Comparison of ENCODE assay signal across 8 mouse cellular contexts in the genomic region with DNA sequence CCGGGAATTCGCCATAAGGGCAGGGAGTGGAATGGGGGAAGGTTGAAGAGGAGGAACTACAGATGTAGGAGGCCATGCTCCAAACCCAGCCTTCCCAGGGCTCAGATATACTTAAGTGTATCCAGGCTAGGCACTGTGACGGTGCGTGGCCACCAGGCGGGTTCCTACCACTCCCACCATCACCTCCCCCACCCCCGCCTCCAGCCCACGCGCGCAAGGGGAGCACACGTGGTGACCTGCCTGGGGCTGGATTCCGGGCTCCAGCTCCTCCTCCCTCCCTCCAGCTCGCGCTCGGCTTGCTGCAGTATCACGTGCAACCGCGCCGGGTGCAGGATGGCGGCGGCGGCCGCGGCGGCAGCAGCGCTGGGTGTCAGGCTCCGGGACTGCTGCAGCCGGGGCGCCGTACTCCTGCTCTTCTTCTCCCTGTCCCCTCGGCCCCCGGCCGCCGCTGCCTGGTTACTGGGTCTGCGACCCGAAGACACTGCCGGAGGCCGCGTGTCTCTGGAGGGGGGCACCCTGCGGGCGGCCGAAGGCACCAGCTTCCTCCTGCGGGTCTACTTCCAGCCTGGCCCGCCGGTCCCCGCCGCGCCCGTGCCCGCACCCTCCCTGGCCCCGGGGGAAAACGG. TPM values are rescaled to one million over a fixed set of nuclear protein-coding genes. Genes with fewer than 3 reads are reported as not detected.
DNase-seq lines count a peak whose midpoint lies in the region; ATAC-seq and TF ChIP-seq lines count a peak whose summit lies in the region.

A gene (plus strand): TSS at position 325 of the 626 bp plus-strand sequence.

- H3K9ac ChIP-seq in ES-Bruce4 (ENCODE audit: low read depth, poor library complexity, severe bottlenecking), result peak within 1 kb of the TSS; percentile 94
- H3K9ac ChIP-seq in embryonic facial prominence, embryonic 15.5 days, result peak within 1 kb of the TSS; percentile 40
- H3K9ac ChIP-seq in liver, postnatal 0 days (replicated peaks), result 0 out of 2 replicates have a peak within 1 kb of the TSS, but pooled peaks have one; percentile 21

- no peaks in the 10 kb centered on the region for H3K4me1 ChIP-seq in ES-Bruce4 (ENCODE audit: control insufficient read depth, insufficient read depth, low read length)
- H3K4me1 ChIP-seq in bone marrow, adult 2 months (ENCODE audit: control insufficient read depth, insufficient read depth, low read length), result no peaks in the 10 kb centered on the region
- H3K4me1 ChIP-seq in embryonic facial prominence, embryonic 15.5 days, result peaks cover 20% of the 10 kb centered on the region
- peaks cover 6% of the 10 kb centered on the region for H3K4me1 ChIP-seq in liver, postnatal 0 days (ENCODE audit: insufficient read depth)

- DNase-seq in heart, postnatal 14 days, result peak; percentile 23 to 41
- peak; percentile 74 to 78 for DNase-seq in layer of hippocampus, adult 2 months (ENCODE audit: low spot score in 2 of 2)
- peak; percentile 36 for DNase-seq in liver, postnatal 0 days
- peak; percentile 80 for DNase-seq in right cerebral cortex, adult 18-20 months

- H3K27ac ChIP-seq in ES-Bruce4 (ENCODE audit: insufficient read depth, low read length), result no peak within 1 kb of the TSS
- peak within 1 kb of the TSS; percentile 39; the same call in 1 of the 2 replicates for H3K27ac ChIP-seq in bone marrow, adult 2 months (ENCODE audit: control insufficient read depth, insufficient read depth, low read depth, low read length, poor library complexity)
- H3K27ac ChIP-seq in embryonic facial prominence, embryonic 15.5 days (replicated peaks), result peak within 1 kb of the TSS; percentile 60
- H3K27ac ChIP-seq in layer of hippocampus, adult 2 months, result peak within 1 kb of the TSS; percentile 98
- H3K27ac ChIP-seq in liver, postnatal 0 days (ENCODE audit: low read depth), result no peak within 1 kb of the TSS

- peak within 1 kb of the TSS; percentile 100 for H3K4me2 ChIP-seq in embryonic facial prominence, embryonic 15.5 days (replicated peaks)
- H3K4me2 ChIP-seq in liver, postnatal 0 days (ENCODE audit: low read depth, low read length), result peak within 1 kb of the TSS; percentile 83

- intact Hi-C loops in heart, postnatal 14 days (cut with DNase I), result no loop called here

- TF ChIP-seq EP300 in ES-Bruce4 (IDR thresholded peaks at IDR 0.05; ENCODE audit: insufficient read depth, low read depth, low read length), result no peak
- TF ChIP-seq EP300 in liver, postnatal 0 days (IDR thresholded peaks at IDR 0.05; ENCODE audit: low read depth), result no peak

- WGBS in bone marrow, adult 2 months, result 1% methylated on average over 51 of the region's 51 CpGs
- WGBS in embryonic facial prominence, embryonic 15.5 days, result under 1% methylated on average over 25 of the region's 51 CpGs
- under 1% methylated on average over 49 of the region's 51 CpGs for WGBS in liver, postnatal 0 days (ENCODE audit: insufficient replicate concordance)

- peaks cover 4% of the 10 kb centered on the region; the same call in 1 of the 2 replicates for H3K27me3 ChIP-seq in ES-Bruce4 (ENCODE audit: control insufficient read depth, insufficient read depth, low read length, poor library complexity, severe bottlenecking)
- peaks cover 27% of the 10 kb centered on the region for H3K27me3 ChIP-seq in embryonic facial prominence, embryonic 15.5 days
- peaks cover 54% of the 10 kb centered on the region for H3K27me3 ChIP-seq in liver, postnatal 0 days (ENCODE audit: insufficient read depth, low read length)

- no peaks in the 10 kb centered on the region for H3K9me3 ChIP-seq in ES-Bruce4 (replicated peaks; ENCODE audit: control insufficient read depth, insufficient read depth, low read length, poor library complexity, severe bottlenecking)
- H3K9me3 ChIP-seq in embryonic facial prominence, embryonic 15.5 days (replicated peaks), result 0 out of 2 replicates have a peak, but pooled peaks cover 3% of the 10 kb centered on the region
- H3K9me3 ChIP-seq in liver, postnatal 0 days (ENCODE audit: low read length), result no peaks in the 10 kb centered on the region

- peak within 1 kb of the TSS; percentile 80 for H3K4me3 ChIP-seq in ES-Bruce4 (ENCODE audit: low read depth, low read length)
- no peak within 1 kb of the TSS for H3K4me3 ChIP-seq in bone marrow, adult 2 months (replicated peaks; ENCODE audit: control insufficient read depth, low read depth, low read length)
- peak within 1 kb of the TSS; percentile 66 for H3K4me3 ChIP-seq in embryonic facial prominence, embryonic 15.5 days (replicated peaks)
- H3K4me3 ChIP-seq in layer of hippocampus, adult 2 months, result peak within 1 kb of the TSS; percentile 82
- peak within 1 kb of the TSS; percentile 51 for H3K4me3 ChIP-seq in liver, postnatal 0 days (ENCODE audit: low read depth, low read length)

- H3K36me3 ChIP-seq in ES-Bruce4 (ENCODE audit: control insufficient read depth, insufficient read depth, low read length, poor library complexity, severe bottlenecking), result no peaks in the 10 kb centered on the region
- no peaks in the 10 kb centered on the region for H3K36me3 ChIP-seq in embryonic facial prominence, embryonic 15.5 days
- H3K36me3 ChIP-seq in liver, postnatal 0 days (replicated peaks; ENCODE audit: insufficient read depth, low read length), result no peaks in the 10 kb centered on the region

- peak; percentile 88 for ATAC-seq in embryonic facial prominence, embryonic 15.5 days (ENCODE audit: insufficient number of reproducible peaks, low FRiP score, low TSS enrichment, low read depth)
- ATAC-seq in liver, postnatal 0 days, result peak; percentile 56; the same call in 1 of the 2 replicates
- no peak for ATAC-seq in erythroid progenitor cell, adult 5-6 weeks (replicated peaks; ENCODE audit: low FRiP score, poor library complexity, severe bottlenecking)

- no peak for TF ChIP-seq CTCF in ES-Bruce4 (IDR thresholded peaks at IDR 0.05; ENCODE audit: low read depth, low read length)
- TF ChIP-seq CTCF in bone marrow, adult 2 months (IDR thresholded peaks at IDR 0.05; ENCODE audit: control insufficient read depth, insufficient read depth, low read length), result no peak
- peak; percentile 44 for TF ChIP-seq CTCF in layer of hippocampus, adult 2 months (conservative IDR thresholded peaks at IDR 0.05)
- no peak for TF ChIP-seq CTCF in liver, postnatal 0 days (IDR thresholded peaks at IDR 0.05; ENCODE audit: low read depth)

- TF ChIP-seq POLR2A in ES-Bruce4 (IDR thresholded peaks at IDR 0.05; ENCODE audit: insufficient read depth, low read length), result no peak
- TF ChIP-seq POLR2A in bone marrow, adult 2 months (IDR thresholded peaks at IDR 0.05; ENCODE audit: borderline replicate concordance, control insufficient read depth, low read depth, low read length), result no peak

RNA-seq across cellular contexts. Expression of the gene that starts here (rescaled TPM):
- polyA plus RNA-seq in ES-Bruce4 (2011; ENCODE audit: insufficient read depth, insufficient read length, low read depth, missing spikeins), result 0.87 and 1.5 TPM in 2 replicates
- 1.4 and 3.6 TPM in 2 replicates for polyA plus RNA-seq in bone marrow, adult 2 months (2011; ENCODE audit: insufficient read depth, insufficient read length, low replicate concordance, missing spikeins)
- polyA plus RNA-seq in embryonic facial prominence, embryonic 15.5 days (2015; fragmentation: Nextera tagmentation; extraction: Ambion mirVana), result 3.1 and 3.5 TPM in 2 replicates
- under 1 TPM; 0.07 TPM for total RNA-seq in heart, postnatal 14 days (2021)
- 100 to 1,000 TPM; 113 to 115 TPM for total RNA-seq in layer of hippocampus, adult 2 months (2021)
- 0.21 and 0.22 TPM in 2 replicates for polyA plus RNA-seq in liver, postnatal 0 days (2015; fragmentation: Nextera tagmentation; extraction: Ambion mirVana)
- total RNA-seq in erythroid progenitor cell, adult 5-6 weeks (2015; ENCODE audit: low replicate concordance), result not detected in 2 replicates
- total RNA-seq in erythroid progenitor cell, adult 5-6 weeks (2017; ENCODE audit: low replicate concordance), result not detected in 2 replicates

Comparison
In these comparisons a context has a peak if more than half of its experiments do, and no peak if none do; other contexts are left out.
1. RNA of the gene that starts here (total RNA-seq): 113 to 115 TPM in layer of hippocampus, adult 2 months; 0.07 TPM in heart, postnatal 14 days and not detected in erythroid progenitor cell, adult 5-6 weeks; every median in the first group is over 100 times any median in the second.
2. Peak in DNase-seq in heart, postnatal 14 days; RNA of the gene not detected or under 1 TPM.
3. Peak in DNase-seq, ATAC-seq, H3K4me3 ChIP-seq, H3K9ac ChIP-seq and H3K4me2 ChIP-seq in liver, postnatal 0 days; RNA of the gene not detected or under 1 TPM.
4. H3K27ac ChIP-seq: peak in bone marrow, adult 2 months (single experiment), embryonic facial prominence, embryonic 15.5 days (single experiment) and layer of hippocampus, adult 2 months (single experiment); none in ES-Bruce4 (single experiment) and liver, postnatal 0 days (single experiment).
5. H3K9ac ChIP-seq: peak in every context shown above with its lines; median percentile 94 in ES-Bruce4; 40 in embryonic facial prominence, embryonic 15.5 days; 21 in liver, postnatal 0 days.
6. Peak in every context shown above with its lines, with median percentiles within 50 percentile points of each other: DNase-seq.